Mouse (Mus musculus) forebrain, embryonic 10.5 days (tissue): ENCODE data around the gene Gpc6. TPM values are rescaled to one million over a fixed set of nuclear protein-coding genes. Genes with fewer than 3 reads are reported as not detected.

Experiments
- DNase-seq: peaks from one replicate; pipeline ENCODE4 v3.0.0-alpha.2; 2017; ENCODE audit warnings: low spot score; ENCODE audit errors: extremely low spot score
- H3K27ac ChIP-seq: fragments of 300-500 bp; sonication (generic); 2 replicates; pipeline ENCODE4 v1.5.1; 2016; ENCODE audit warnings: mild to moderate bottlenecking
- H3K27me3 ChIP-seq: fragments of 300-500 bp; sonication (generic); 2 replicates; pipeline ENCODE4 v1.6.1; 2016; ENCODE audit warnings: mild to moderate bottlenecking; ENCODE audit not compliant: poor library complexity, severe bottlenecking
- H3K36me3 ChIP-seq: fragments of 300-500 bp; sonication (generic); replicated peaks from 2 replicates; pipeline ENCODE4 v1.6.1; 2016; ENCODE audit warnings: mild to moderate bottlenecking, moderate library complexity
- H3K4me1 ChIP-seq: fragments of 300-500 bp; sonication (generic); 2 replicates; pipeline ENCODE4 v1.6.1; 2016
- H3K4me3 ChIP-seq: fragments of 300-500 bp; sonication (generic); 2 replicates; pipeline ENCODE4 v1.5.1; 2016; ENCODE audit warnings: mild to moderate bottlenecking, moderate library complexity
- H3K9me3 ChIP-seq: fragments of 300-500 bp; sonication (generic); 2 replicates; pipeline ENCODE4 v1.6.1; 2016; ENCODE audit warnings: mild to moderate bottlenecking, moderate library complexity
- WGBS: fragments of 180-500 bp; shearing (Covaris S2); methylation state at CpG from one replicate; pipeline ENCODE4 v1.1.7; 2016; 5-methylcytosine and 5-hydroxymethylcytosine counted together
- polyA plus RNA-seq: library from polyadenylated mRNA; unstranded; fragments of >200 nt; fragmentation: Nextera tagmentation; extraction: Ambion mirVana; gene quantifications from 2 replicates; pipeline ENCODE4 v1.2.1, GENCODE M21; 2016

Gene Gpc6
- polyA plus RNA-seq, 1 experiment from 2014 or later = 36.5 TPM

DNA sequence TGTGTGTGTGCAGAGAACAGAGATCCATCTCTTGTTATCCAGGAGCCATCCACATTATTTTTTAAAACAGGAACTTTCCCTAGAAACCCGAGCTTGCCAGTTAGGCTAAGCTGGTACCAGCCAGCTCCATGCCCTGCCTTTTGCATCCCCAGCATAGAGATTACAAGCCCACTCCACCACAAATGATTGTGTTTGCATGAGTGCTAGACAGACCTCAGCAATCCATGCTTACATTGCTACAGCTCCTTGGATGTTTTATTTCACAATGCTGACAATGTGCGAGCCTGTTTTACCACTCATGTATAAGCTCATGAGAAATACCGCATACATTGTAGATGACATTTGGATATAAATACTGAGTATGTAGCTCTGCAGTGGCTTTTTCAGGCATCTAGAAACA, 375.9 kb downstream of the Gpc6 start:
- Histone ChIP-seq H3K4me3 (no peak overlapping the region), H3K36me3 (no peaks in the 10 kb centered on the region), H3K27ac (no peak overlapping the region), H3K9me3 (no peaks in the 10 kb centered on the region), H3K27me3 (no peaks in the 10 kb centered on the region), H3K4me1 (peaks cover 7% of the 10 kb centered on the region; the same call in 1 of the 2 replicates)
- 89% methylated on average over 3 of the region's 3 CpGs for WGBS
- no peak for DNase-seq

DNA sequence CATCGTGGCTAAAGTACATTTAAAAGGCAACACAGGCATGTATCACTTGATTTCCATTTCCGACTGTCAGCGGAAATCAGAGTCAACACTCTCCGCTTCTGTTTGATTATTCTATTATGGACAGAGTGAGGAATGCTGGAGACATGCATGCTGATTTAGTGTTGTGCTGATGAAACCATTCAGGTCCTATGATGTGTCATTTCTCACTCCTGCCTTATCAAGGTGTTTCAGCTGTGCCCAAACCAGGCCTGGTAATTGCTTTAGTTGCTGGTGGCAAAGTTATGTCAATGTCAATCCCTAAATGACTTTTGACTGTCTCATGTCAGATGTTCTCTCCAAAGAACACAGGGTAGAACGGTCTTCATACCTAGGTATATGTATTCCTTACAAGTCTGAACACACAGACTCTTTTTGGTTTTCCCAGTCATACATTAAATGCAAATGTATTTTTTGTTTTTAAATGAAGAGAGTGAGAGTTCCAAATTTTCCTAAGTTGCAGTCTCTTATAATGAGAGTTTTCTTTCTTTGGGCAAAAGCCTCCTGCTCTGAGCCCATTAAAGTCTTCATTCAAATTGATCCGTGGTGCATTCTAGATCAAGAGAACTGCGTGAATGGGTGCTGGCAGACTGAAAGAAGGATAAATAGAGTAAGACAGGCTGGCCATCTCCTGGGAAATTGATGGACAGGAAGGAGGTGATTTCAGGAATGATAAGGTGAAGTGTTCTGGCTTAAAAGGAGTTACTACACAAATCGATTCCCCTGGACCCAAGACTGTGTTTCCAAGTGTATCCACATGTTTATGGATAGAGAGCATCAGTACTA, 379.0 kb downstream of the Gpc6 start:
- Histone ChIP-seq H3K9me3 (no peaks in the 10 kb centered on the region), H3K36me3 (no peaks in the 10 kb centered on the region), H3K4me3 (no peak overlapping the region), H3K4me1 (no peaks in the 10 kb centered on the region), H3K27me3 (no peaks in the 10 kb centered on the region), H3K27ac (no peak overlapping the region)
- no peak for DNase-seq
- 85% methylated on average over 8 of the region's 8 CpGs for WGBS

DNA sequence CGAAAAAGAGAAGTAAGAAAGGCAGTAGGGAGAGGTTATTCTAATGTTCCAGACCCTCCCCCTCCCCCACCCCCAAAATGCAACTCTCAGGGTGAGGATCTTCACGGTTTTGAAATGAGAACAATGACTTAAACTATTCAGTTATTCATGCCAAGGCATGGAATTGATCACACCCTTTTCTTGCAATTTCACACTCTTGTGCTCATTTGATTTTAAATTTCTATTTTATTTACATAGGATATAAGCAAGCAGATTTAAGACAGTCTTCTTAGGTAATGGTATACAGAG, 379.6 kb downstream of the Gpc6 start:
- WGBS = 86% methylated on average over 2 of the region's 2 CpGs
- H3K27ac ChIP-seq = no peak overlapping the region
- no peaks in the 10 kb centered on the region for H3K9me3 ChIP-seq
- H3K36me3 ChIP-seq = no peaks in the 10 kb centered on the region
- H3K4me3 ChIP-seq = no peak overlapping the region
- DNase-seq = no peak
- H3K4me1 ChIP-seq = peaks cover 1% of the 10 kb centered on the region
- no peaks in the 10 kb centered on the region for H3K27me3 ChIP-seq

DNA sequence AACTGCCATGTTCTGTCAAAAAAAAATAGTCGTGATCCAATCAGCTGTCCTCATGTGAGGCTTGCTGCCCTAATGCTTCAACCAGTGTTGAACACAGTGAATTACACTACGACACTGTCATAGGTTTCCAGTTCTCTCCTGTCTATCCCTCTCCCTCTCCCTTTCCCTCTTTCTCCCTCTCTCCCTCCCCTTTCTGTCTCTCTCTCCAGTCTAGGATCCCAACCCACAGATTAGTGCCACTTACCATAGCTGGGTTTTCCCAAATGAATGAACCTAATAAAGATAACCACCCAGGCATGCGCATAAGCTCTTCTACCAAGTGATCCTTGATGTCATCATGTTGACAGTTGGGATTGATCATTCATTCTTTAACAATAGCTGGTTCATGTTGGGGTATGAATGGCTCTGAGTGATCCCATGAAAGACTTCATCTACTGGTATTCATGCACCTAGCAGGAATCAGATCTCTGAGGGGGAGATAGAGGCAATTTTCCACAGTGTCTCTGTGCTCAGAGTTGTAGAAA, 384.9 kb downstream of the Gpc6 start:
- Histone ChIP-seq H3K4me1 (peaks cover 8% of the 10 kb centered on the region), H3K27me3 (no peaks in the 10 kb centered on the region), H3K9me3 (no peaks in the 10 kb centered on the region), H3K36me3 (no peaks in the 10 kb centered on the region), H3K27ac (no peak overlapping the region), H3K4me3 (no peak overlapping the region)
- no peak for DNase-seq
- whole genome bisulfite sequencing = 74% methylated on average over 3 of the region's 3 CpGs

DNA sequence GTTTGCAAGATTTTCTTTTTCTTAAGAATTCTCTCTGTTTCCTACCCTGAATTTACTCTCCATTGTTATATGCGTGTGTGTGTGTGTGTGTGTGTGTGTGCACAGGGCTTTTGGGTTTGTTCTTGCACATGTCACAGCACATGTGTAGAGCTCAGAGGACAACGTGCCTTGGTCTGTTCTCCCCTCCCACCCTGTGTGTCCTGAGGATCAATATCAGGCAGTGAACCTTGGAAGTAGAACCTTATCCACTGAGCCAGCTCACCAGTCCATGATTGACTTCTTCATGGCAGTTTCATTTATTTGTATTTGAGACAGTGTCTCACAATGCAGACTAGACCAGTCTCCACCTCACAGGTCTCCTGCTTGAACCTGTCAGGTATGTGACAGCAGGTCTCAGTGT, 399.1 kb downstream of the Gpc6 start:
- WGBS = 82% methylated on average over 2 of the region's 2 CpGs
- Histone ChIP-seq H3K4me1 (no peaks in the 10 kb centered on the region), H3K4me3 (no peak overlapping the region), H3K27ac (no peak overlapping the region), H3K36me3 (no peaks in the 10 kb centered on the region), H3K9me3 (no peaks in the 10 kb centered on the region), H3K27me3 (no peaks in the 10 kb centered on the region)
- DNase-seq = no peak

DNA sequence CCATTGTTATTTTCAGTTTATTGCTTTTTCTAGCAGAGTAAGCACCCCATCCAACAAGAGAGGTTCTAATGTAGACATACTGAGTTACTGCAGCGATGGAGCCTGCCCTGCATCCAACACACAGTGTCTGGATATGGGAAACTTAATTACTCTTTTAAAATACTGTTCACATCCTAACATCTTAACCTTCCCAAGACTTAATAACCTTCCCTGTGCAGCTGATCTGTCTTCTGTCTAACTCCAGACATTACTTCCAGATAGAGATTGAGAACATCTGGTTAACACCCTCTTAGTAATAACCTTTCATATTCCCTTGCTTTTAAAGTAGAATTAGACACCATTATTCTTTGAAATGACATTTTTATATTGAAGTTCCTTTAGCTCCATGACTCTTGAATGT, 407.1 kb downstream of the Gpc6 start:
- H3K36me3 ChIP-seq = no peaks in the 10 kb centered on the region
- H3K4me1 ChIP-seq = peaks cover 15% of the 10 kb centered on the region
- WGBS = 93% methylated on average over 1 of the region's 1 CpGs
- H3K4me3 ChIP-seq = no peak overlapping the region
- H3K9me3 ChIP-seq = no peaks in the 10 kb centered on the region
- H3K27ac ChIP-seq = no peak overlapping the region
- no peak for DNase-seq
- H3K27me3 ChIP-seq = no peaks in the 10 kb centered on the region

DNA sequence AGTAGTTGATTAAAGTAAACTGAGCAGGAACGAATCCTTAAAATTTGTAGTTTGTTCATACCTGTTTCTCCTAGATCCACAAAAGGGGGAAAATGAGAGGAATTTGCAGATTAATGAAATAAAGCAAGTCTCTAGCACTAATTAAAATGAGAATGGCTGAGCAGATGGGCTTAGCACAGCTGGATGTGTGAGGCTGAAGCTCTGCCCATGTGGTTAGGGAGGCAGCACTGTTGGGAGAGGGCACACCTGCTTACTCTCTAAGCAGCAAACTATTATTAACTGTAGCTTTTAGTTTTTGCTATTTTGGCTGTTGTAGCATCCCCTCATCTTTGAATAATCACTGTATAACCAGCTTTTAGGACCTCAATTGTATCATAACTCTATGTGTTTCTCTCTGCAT, 412.2 kb downstream of the Gpc6 start:
- DNase-seq = no peak
- H3K9me3 ChIP-seq = no peaks in the 10 kb centered on the region
- WGBS = 30% methylated on average over 1 of the region's 1 CpGs
- H3K4me1 ChIP-seq = peaks cover 30% of the 10 kb centered on the region
- H3K4me3 ChIP-seq = no peak overlapping the region
- H3K27ac ChIP-seq = no peak overlapping the region
- H3K27me3 ChIP-seq = no peaks in the 10 kb centered on the region
- H3K36me3 ChIP-seq = no peaks in the 10 kb centered on the region

DNA sequence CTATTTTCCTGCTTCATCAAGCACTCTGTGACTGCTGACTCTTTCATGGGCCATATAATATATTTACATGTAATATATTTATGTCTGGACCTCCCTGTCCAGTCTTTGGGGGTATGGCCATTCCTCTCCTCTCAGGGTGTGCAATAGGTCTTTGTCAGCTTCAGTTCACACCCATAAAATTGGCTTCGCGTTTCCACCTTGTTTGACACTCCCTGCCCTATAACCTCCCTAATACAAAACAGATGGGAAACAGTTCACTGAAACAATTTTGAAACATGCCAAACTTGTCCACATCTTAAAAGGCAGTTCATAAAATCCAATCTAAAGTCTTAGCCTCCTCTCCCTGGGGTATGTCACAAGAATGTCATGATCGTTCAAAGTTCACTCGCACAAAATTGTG, 415.4 kb downstream of the Gpc6 start:
- no peak for DNase-seq
- Histone ChIP-seq H3K27me3 (no peaks in the 10 kb centered on the region), H3K4me3 (no peak overlapping the region), H3K9me3 (no peaks in the 10 kb centered on the region), H3K4me1 (peaks cover 43% of the 10 kb centered on the region), H3K27ac (no peak overlapping the region), H3K36me3 (no peaks in the 10 kb centered on the region)
- 80% methylated on average over 4 of the region's 4 CpGs for WGBS

DNA sequence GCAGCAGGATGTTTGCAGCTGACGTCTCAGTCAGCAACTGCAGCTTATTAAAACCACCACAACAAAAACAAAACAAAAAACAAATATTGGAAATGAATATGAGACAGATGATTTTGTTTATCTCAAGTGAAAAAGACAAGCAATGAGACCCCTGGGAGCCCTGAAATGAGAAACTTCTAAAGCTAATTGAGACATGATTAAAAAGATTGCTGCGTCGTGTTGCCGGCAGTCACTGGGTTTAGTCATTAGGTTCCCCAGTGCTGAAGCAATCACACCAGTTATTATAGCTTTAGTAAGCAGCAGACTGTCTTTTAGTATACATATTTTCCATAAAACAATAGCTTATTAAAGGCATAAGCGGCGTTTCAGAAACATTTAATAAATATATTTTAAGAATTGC, 419.4 kb downstream of the Gpc6 start:
- peaks cover 31% of the 10 kb centered on the region for H3K4me1 ChIP-seq
- no peak for DNase-seq
- H3K27me3 ChIP-seq = no peaks in the 10 kb centered on the region
- no peak overlapping the region for H3K27ac ChIP-seq
- H3K36me3 ChIP-seq = no peaks in the 10 kb centered on the region
- no peak overlapping the region for H3K4me3 ChIP-seq
- WGBS = 91% methylated on average over 6 of the region's 6 CpGs
- H3K9me3 ChIP-seq = no peaks in the 10 kb centered on the region

DNA sequence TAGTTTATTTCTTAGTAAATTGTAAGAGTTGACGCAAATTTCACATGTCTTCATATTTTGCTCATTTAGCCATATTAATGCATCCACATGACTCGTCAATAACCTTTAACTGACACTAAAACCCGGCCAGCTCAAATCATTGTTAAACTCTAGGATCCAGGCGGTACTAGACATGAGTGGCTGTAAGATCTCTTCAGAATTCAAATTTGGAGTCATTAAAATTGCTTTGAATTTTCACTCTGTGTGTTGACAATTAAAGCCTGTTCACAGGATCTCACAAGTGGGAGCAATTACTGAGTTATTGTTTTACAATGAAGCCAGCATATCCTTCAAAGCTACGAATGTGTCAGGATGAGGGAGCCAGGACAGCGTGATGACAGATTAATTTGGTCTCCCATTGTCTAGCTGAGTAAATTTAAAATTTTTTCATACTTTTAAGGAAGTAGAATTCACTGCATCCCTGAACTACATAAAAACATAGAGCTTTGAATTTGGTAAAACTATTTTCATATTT, 421.3 kb downstream of the Gpc6 start:
- Histone ChIP-seq H3K36me3 (peaks cover 10% of the 10 kb centered on the region), H3K9me3 (no peaks in the 10 kb centered on the region), H3K4me1 (peaks cover 21% of the 10 kb centered on the region), H3K27me3 (no peaks in the 10 kb centered on the region), H3K4me3 (no peak overlapping the region), H3K27ac (no peak overlapping the region)
- no peak for DNase-seq
- 93% methylated on average over 6 of the region's 6 CpGs for WGBS

DNA sequence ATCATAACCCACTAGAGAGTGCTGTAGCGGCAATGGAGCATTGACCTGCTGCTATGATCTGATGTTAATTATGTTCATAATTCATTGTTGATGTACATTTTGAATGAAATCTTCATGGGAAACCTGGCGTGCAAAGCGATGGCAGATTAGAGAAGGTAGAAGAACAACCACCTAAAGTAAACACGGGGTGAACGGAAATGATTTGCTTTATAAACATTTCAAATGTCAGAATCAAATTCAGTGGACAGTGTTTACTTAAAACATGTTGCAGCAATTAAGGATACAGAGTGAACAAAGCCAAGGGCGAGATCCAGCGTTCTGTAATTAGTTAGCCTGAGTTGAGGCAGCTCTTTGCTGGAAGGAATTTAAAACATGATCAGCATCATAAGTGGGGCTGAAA, 426.2 kb downstream of the Gpc6 start:
- Histone ChIP-seq H3K27ac (no peak overlapping the region), H3K4me1 (no peaks in the 10 kb centered on the region), H3K4me3 (no peak overlapping the region), H3K27me3 (no peaks in the 10 kb centered on the region), H3K36me3 (peaks cover 10% of the 10 kb centered on the region), H3K9me3 (no peaks in the 10 kb centered on the region)
- no peak for DNase-seq
- WGBS = 81% methylated on average over 7 of the region's 7 CpGs

DNA sequence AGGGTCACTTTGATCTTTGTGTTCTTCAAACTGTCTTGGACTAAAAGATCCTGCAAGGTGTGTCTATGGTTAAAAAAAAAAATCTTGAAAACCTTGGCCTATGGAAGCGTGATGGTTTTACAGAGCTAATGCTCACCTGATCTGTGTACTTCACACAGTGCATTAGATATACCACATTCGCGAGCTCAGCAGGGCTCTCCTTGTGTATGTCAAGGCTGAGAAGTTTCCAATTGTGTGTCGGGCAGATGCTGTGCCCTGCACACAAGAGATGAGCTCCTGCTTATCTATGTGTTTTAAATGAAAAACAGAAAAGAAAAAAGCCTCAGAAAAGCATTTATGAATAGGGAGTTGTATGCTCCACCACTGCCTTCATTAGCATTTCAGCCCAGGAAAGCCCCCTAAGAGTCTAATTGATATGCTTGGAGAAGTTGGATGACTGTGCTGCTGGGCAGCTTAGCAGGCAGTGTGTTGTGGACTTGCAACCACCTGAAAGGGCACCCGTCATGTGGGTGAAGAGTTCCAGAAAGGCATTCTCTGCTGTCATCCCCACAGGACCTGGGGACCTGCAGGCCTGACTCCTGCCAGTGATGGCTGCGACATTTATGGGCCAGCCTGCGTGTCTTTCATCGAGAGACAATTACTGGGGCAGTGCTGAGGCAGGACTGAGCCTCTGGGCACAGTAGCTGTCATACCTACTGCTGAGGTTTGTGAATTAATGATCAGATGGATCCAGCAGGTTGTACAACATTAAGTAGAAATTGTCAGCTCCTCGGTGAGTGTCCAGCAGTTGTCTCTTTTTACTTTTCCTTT, 436.2 kb downstream of the Gpc6 start:
- Histone ChIP-seq H3K9me3 (no peaks in the 10 kb centered on the region), H3K36me3 (no peaks in the 10 kb centered on the region), H3K4me1 (peaks cover 7% of the 10 kb centered on the region; the same call in 1 of the 2 replicates), H3K4me3 (no peak overlapping the region), H3K27ac (no peak overlapping the region), H3K27me3 (no peaks in the 10 kb centered on the region)
- no peak for DNase-seq
- 87% methylated on average over 9 of the region's 9 CpGs for WGBS

DNA sequence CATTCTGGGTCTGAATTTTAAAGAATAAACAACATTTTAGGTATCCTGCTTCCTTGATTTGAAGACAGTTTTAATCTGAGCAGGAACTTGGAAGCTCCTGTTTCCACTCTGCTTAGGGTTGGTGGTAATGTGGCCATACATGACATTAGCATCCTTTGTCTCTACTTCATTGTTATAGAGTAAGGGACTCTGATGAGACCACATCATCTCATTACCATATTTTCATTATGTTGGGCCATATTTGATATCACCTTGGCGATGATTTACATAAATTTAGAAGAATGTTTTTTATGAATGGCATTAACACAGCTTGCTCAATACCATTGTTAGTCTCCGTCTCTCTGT, 436.8 kb downstream of the Gpc6 start:
- H3K36me3 ChIP-seq = no peaks in the 10 kb centered on the region
- no peak overlapping the region for H3K4me3 ChIP-seq
- no peaks in the 10 kb centered on the region for H3K27me3 ChIP-seq
- DNase-seq = no peak
- 89% methylated on average over 2 of the region's 2 CpGs for WGBS
- H3K4me1 ChIP-seq = peaks cover 7% of the 10 kb centered on the region; the same call in 1 of the 2 replicates
- H3K9me3 ChIP-seq = no peaks in the 10 kb centered on the region
- no peak overlapping the region for H3K27ac ChIP-seq
